Comparison of ENCODE assay signal across 32 mouse cellular contexts in genomic region chr7:138237708-138238225, GRCm38 (mm10).
DNase-seq lines count a peak whose midpoint lies in the region; ATAC-seq lines count a peak whose summit lies in the region.
"Had no signal": no experiment of that assay in that cellular context is flagged by ENCODE, and none has a peak within 500 bp of the region (broad histone marks: within the 10 kb centered on the region; RNA-seq: fewer than 3 reads in every experiment).

No protein-coding gene starts in this region.

- no peak overlapping the region for H3K27ac ChIP-seq in neural tube, embryonic 15.5 days (replicated peaks)
- H3K27ac ChIP-seq: forebrain, embryonic 12.5 days; heart, adult 2 months; heart, embryonic 13.5 days; hindbrain, embryonic 10.5 days; liver, embryonic 14.5 days; macrophage; stomach, embryonic 15.5 days had no signal

- peak; percentile 55 for DNase-seq in embryo, embryonic 10 days (ENCODE audit: low spot score)
- no peak for DNase-seq in embryo, embryonic 11 days
- peak; percentile 26 for DNase-seq in neural tube, embryonic 10.5 days (ENCODE audit: extremely low spot score, low spot score)
- no peak for DNase-seq in right cerebral cortex, adult 2 months (ENCODE audit: low spot score in 2 of 2)
- DNase-seq: adrenal gland, postnatal 10 days; cerebellum, adult 11-12 months; cerebellum, adult 9-11 months; gastrocnemius, postnatal 25 days; heart, adult 2 months; heart, postnatal 10 days; kidney, adult 18-20 months; kidney, postnatal 4 days; left cerebral cortex, postnatal 4 days; lung, adult 2 months; lung, postnatal 10 days; retina, postnatal 1 day; right cerebral cortex, postnatal 25 days; thymus, postnatal 14 days had no signal

- H3K4me2 ChIP-seq in neural tube, embryonic 15.5 days: no peak overlapping the region
- H3K4me2 ChIP-seq: forebrain, embryonic 12.5 days; heart, embryonic 13.5 days; midbrain, embryonic 11.5 days; stomach, embryonic 15.5 days had no signal

- H3K27me3 ChIP-seq in neural tube, embryonic 15.5 days (replicated peaks): no peaks in the 10 kb centered on the region
- H3K27me3 ChIP-seq: forebrain, embryonic 12.5 days; heart, embryonic 13.5 days; Patski; stomach, embryonic 15.5 days had no signal

- no peak overlapping the region for H3K9ac ChIP-seq in neural tube, embryonic 15.5 days (replicated peaks)
- H3K9ac ChIP-seq: forebrain, embryonic 12.5 days; heart, embryonic 13.5 days; liver, embryonic 14.5 days; stomach, embryonic 15.5 days had no signal

- 64% methylated on average over 5 of the region's 5 CpGs for WGBS in neural tube, embryonic 15.5 days

- H3K9me3 ChIP-seq in neural tube, embryonic 15.5 days (replicated peaks): no peaks in the 10 kb centered on the region
- H3K9me3 ChIP-seq: forebrain, embryonic 12.5 days; heart, embryonic 13.5 days; hindbrain, embryonic 10.5 days; stomach, embryonic 15.5 days had no signal

- no peaks in the 10 kb centered on the region for H3K36me3 ChIP-seq in neural tube, embryonic 15.5 days
- H3K36me3 ChIP-seq: forebrain, embryonic 12.5 days; heart, embryonic 13.5 days; hindbrain, embryonic 10.5 days; stomach, embryonic 15.5 days had no signal

- H3K4me3 ChIP-seq in neural tube, embryonic 15.5 days (replicated peaks): no peak overlapping the region
- H3K4me3 ChIP-seq: erythroblast, embryonic 14.5 days; forebrain, embryonic 12.5 days; heart, adult 2 months; heart, embryonic 13.5 days; hindbrain, embryonic 10.5 days; stomach, embryonic 15.5 days had no signal

- ATAC-seq in neural tube, embryonic 15.5 days (ENCODE audit: low FRiP score): no peak
- ATAC-seq in megakaryocyte-erythroid progenitor cell, adult 5-6 weeks (replicated peaks; ENCODE audit: low FRiP score, low TSS enrichment, poor library complexity, severe bottlenecking): 0 out of 2 replicates have a peak, but pooled peaks have one; percentile 14
- ATAC-seq in frontal cortex, adult (ENCODE audit: low TSS enrichment): no peak
- ATAC-seq: hindbrain, embryonic 16.5 days; midbrain, embryonic 16.5 days; Patski had no signal

- no peaks in the 10 kb centered on the region for H3K4me1 ChIP-seq in neural tube, embryonic 15.5 days
- H3K4me1 ChIP-seq: forebrain, embryonic 12.5 days; heart, embryonic 13.5 days; stomach, embryonic 15.5 days had no signal

Comparison
In these comparisons a context has a peak if more than half of its experiments do, and no peak if none do; other contexts are left out.
1. DNase-seq: peak in embryo, embryonic 10 days (single experiment) and neural tube, embryonic 10.5 days (single experiment); none in embryo, embryonic 11 days (single experiment) and right cerebral cortex, adult 2 months (0 of 2).